Mouse (Mus musculus) T-helper 17 cell (primary cell): ENCODE measurements at regions not wholly inside any gene's neighbourhood (a gene's known extent, or its start where the extent isn't known, plus 50 kb on each side); places are given as distances from the start of the nearest gene placed in this dataset.
"Not testable (repeated sequence)": the region's sequence is repeated elsewhere in the genome, so short reads cannot be mapped to it uniquely, and the experiment has no call there.

Experiments
- in situ Hi-C, 2 experiments: fragments of 300-600 bp; cut with MboI, MseI; formaldehyde crosslinking; loops; 1 replicate in 1 of 2; 2 replicates in 1 of 2; pipeline ENCODE4 v1.15.1; 2025; ENCODE audit warnings: high pct_unique_total_duplicates in 2 of 2

GRCm38 (mm10) chr8:8850766-8851165, 160.4 kb upstream of the Arglu1 start:
- in situ Hi-C loops, result loop anchor here in 1 of 2 experiments (10.0 kb wide), 1 partner anchor 1144 kb away; no protein-coding TSS in a partner anchor

- in situ Hi-C loops, result no loop called here
These were observed 157.3 kb upstream of the Arglu1 start for GRCm38 (mm10) chr8:8847579-8847978.

- in situ Hi-C loops, result no loop called here
These were observed 152.0 kb upstream of the Arglu1 start for GRCm38 (mm10) chr8:8842326-8842725.

- in situ Hi-C loops, result not testable (repeated sequence)
These were observed 145.8 kb upstream of the Arglu1 start for GRCm38 (mm10) chr8:8836166-8836565.

GRCm38 (mm10) chr8:8831306-8831705, 141.0 kb upstream of the Arglu1 start:
- in situ Hi-C loops, result loop anchor here in 1 of 2 experiments (5.0 kb wide), 1 partner anchor 71 kb away; no protein-coding TSS in a partner anchor

- in situ Hi-C loops, result no loop called here
These were observed 138.9 kb upstream of the Arglu1 start for GRCm38 (mm10) chr8:8829230-8829629.

GRCm38 (mm10) chr8:8827555-8827954, 137.2 kb upstream of the Arglu1 start:
- in situ Hi-C loops, result no loop called here

- in situ Hi-C loops, result no loop called here
These were observed 136.5 kb upstream of the Arglu1 start for GRCm38 (mm10) chr8:8826801-8827200.

- in situ Hi-C loops, result no loop called here
These were observed 134.6 kb upstream of the Arglu1 start for GRCm38 (mm10) chr8:8824886-8825285.

GRCm38 (mm10) chr8:8821119-8821518, 130.8 kb upstream of the Arglu1 start:
- in situ Hi-C loops, result no loop called here

- in situ Hi-C loops, result no loop called here
These were observed 130.3 kb upstream of the Arglu1 start for GRCm38 (mm10) chr8:8820614-8821013.

- in situ Hi-C loops, result no loop called here
These were observed 129.1 kb upstream of the Arglu1 start for GRCm38 (mm10) chr8:8819233-8819931.

GRCm38 (mm10) chr8:8812807-8813167, 122.5 kb upstream of the Arglu1 start:
- in situ Hi-C loops, result no loop called here

GRCm38 (mm10) chr8:8812051-8812806, 121.9 kb upstream of the Arglu1 start:
- in situ Hi-C loops, result no loop called here

GRCm38 (mm10) chr8:8810928-8811327, 120.6 kb upstream of the Arglu1 start:
- in situ Hi-C loops, result no loop called here

GRCm38 (mm10) chr8:8809835-8810439, 119.6 kb upstream of the Arglu1 start:
- in situ Hi-C loops, result no loop called here

GRCm38 (mm10) chr8:8809349-8809748, 119.0 kb upstream of the Arglu1 start:
- in situ Hi-C loops, result no loop called here

- in situ Hi-C loops, result no loop called here
These were observed 112.5 kb upstream of the Arglu1 start for GRCm38 (mm10) chr8:8802761-8803340.

- in situ Hi-C loops, result no loop called here
These were observed 112.0 kb upstream of the Arglu1 start for GRCm38 (mm10) chr8:8802317-8802716.

- in situ Hi-C loops, result no loop called here
These were observed 111.3 kb upstream of the Arglu1 start for GRCm38 (mm10) chr8:8801578-8801977.

GRCm38 (mm10) chr8:8797521-8797920, 107.2 kb upstream of the Arglu1 start:
- in situ Hi-C loops, result no loop called here

GRCm38 (mm10) chr8:8796951-8797350, 106.6 kb upstream of the Arglu1 start:
- in situ Hi-C loops, result no loop called here
